Mouse (Mus musculus) bone marrow, adult 2 months (tissue): Measurements from ENCODE around the gene Lhx1. TPM values are rescaled to one million over a fixed set of nuclear protein-coding genes. Genes with fewer than 3 reads are reported as not detected.

Experiments
- H3K27ac ChIP-seq: fragments of 200-500 bp; 2 replicates; pipeline ENCODE4 v1.5.1; 2012; ENCODE audit warnings: low read depth, mild to moderate bottlenecking, control low read depth, inconsistent platforms, low read length; ENCODE audit not compliant: control insufficient read depth, poor library complexity, insufficient read depth
- H3K4me1 ChIP-seq: fragments of 200-500 bp; 2 replicates; pipeline ENCODE4 v1.6.1; 2011; ENCODE audit warnings: low read length; ENCODE audit not compliant: control insufficient read depth, insufficient read depth
- H3K4me3 ChIP-seq: fragments of 200-500 bp; replicated peaks from 2 replicates; pipeline ENCODE3; 2011; ENCODE audit warnings: mild to moderate bottlenecking, low read depth, low read length, control low read depth; ENCODE audit not compliant: control insufficient read depth
- CTCF ChIP-seq: fragments of 200-500 bp; IDR thresholded peaks from 2 replicates; pipeline ENCODE4 v1.5.1; 2011; ENCODE audit warnings: low read length, control low read depth; ENCODE audit not compliant: control insufficient read depth, insufficient read depth
- POLR2A ChIP-seq: fragments of 200-500 bp; IDR thresholded peaks from 2 replicates; pipeline ENCODE4 v1.6.1; 2011; ENCODE audit warnings: low read depth, mild to moderate bottlenecking, control low read depth, low read length, borderline replicate concordance; ENCODE audit not compliant: control insufficient read depth
- WGBS: fragments of 180-500 bp; shearing (Covaris S2); methylation state at CpG from one replicate; pipeline ENCODE4 v1.1.7; 2018; 5-methylcytosine and 5-hydroxymethylcytosine counted together
- polyA plus RNA-seq: library from polyadenylated mRNA; stranded (reverse); fragments of >200 nt; gene quantifications from 2 replicates; pipeline ENCODE4 v1.2.4, GENCODE M21; 2011; ENCODE audit warnings: low replicate concordance; ENCODE audit not compliant: missing spikeins, insufficient read depth, insufficient read length

Gene Lhx1
- polyA plus RNA-seq, 1 experiment = not detected

- 33% methylated on average over 4 of the region's 4 CpGs for WGBS
- Histone ChIP-seq H3K27ac (no peak overlapping the region), H3K4me3 (no peak overlapping the region), H3K4me1 (no peaks in the 10 kb centered on the region)
- TF ChIP-seq POLR2A (no peak), CTCF (no peak)
Observed at GRCm38 (mm10) chr11:84539981-84540380, 14.6 kb upstream of the Lhx1 start.

GRCm38 (mm10) chr11:84529797-84530703, 4.7 kb upstream of the Lhx1 start:
- H3K27ac ChIP-seq = no peak overlapping the region
- WGBS = 15% methylated on average over 14 of the region's 14 CpGs
- H3K4me1 ChIP-seq = no peaks in the 10 kb centered on the region
- no peak overlapping the region for H3K4me3 ChIP-seq
- TF ChIP-seq CTCF = no peak
- TF ChIP-seq POLR2A = no peak

GRCm38 (mm10) chr11:84529143-84529755, 3.9 kb upstream of the Lhx1 start:
- Histone ChIP-seq H3K4me1 (no peaks in the 10 kb centered on the region), H3K4me3 (no peak overlapping the region), H3K27ac (no peak overlapping the region)
- TF ChIP-seq POLR2A = no peak
- no peak for TF ChIP-seq CTCF
- 8% methylated on average over 24 of the region's 24 CpGs for WGBS

- no peak for TF ChIP-seq CTCF
- no peak for TF ChIP-seq POLR2A
- WGBS = 9% methylated on average over 29 of the region's 29 CpGs
- Histone ChIP-seq H3K4me1 (peaks cover 2% of the 10 kb centered on the region), H3K27ac (no peak overlapping the region), H3K4me3 (no peak overlapping the region)
Observed at GRCm38 (mm10) chr11:84526976-84527860, 1.9 kb upstream of the Lhx1 start.

GRCm38 (mm10) chr11:84526451-84526850, 1.1 kb upstream of the Lhx1 start:
- H3K27ac ChIP-seq = no peak overlapping the region
- no peak overlapping the region for H3K4me3 ChIP-seq
- peaks cover 2% of the 10 kb centered on the region for H3K4me1 ChIP-seq
- 3% methylated on average over 10 of the region's 10 CpGs for WGBS
- no peak for TF ChIP-seq POLR2A
- no peak for TF ChIP-seq CTCF

- 4% methylated on average over 48 of the region's 48 CpGs for WGBS
- peak overlapping the region; percentile 8 for H3K4me3 ChIP-seq
- H3K4me1 ChIP-seq = peaks cover 2% of the 10 kb centered on the region
Observed at GRCm38 (mm10) chr11:84524511-84525270, 644 bp downstream of the Lhx1 start.

GRCm38 (mm10) chr11:84523841-84524510, 1.4 kb downstream of the Lhx1 start:
- peaks cover 2% of the 10 kb centered on the region for H3K4me1 ChIP-seq

More at GRCm38 (mm10) chr11:84524511-84525270, 644 bp downstream of the Lhx1 start:
- no peak overlapping the region for H3K27ac ChIP-seq
- TF ChIP-seq CTCF = no peak
- TF ChIP-seq POLR2A = no peak

GRCm38 (mm10) chr11:84523321-84523831, 2.0 kb downstream of the Lhx1 start:
- no peak overlapping the region for H3K27ac ChIP-seq
- WGBS = 4% methylated on average over 16 of the region's 16 CpGs
- H3K4me1 ChIP-seq = peaks cover 2% of the 10 kb centered on the region
- H3K4me3 ChIP-seq = no peak overlapping the region
- TF ChIP-seq CTCF (no peak), POLR2A (no peak)

More at GRCm38 (mm10) chr11:84523841-84524510, 1.4 kb downstream of the Lhx1 start:
- peak overlapping the region; percentile 46 for H3K4me3 ChIP-seq
- 2% methylated on average over 35 of the region's 35 CpGs for WGBS
- TF ChIP-seq CTCF = no peak
- TF ChIP-seq POLR2A = no peak
- no peak overlapping the region for H3K27ac ChIP-seq
